Comparison of ENCODE assay signal across 28 mouse cellular contexts in genomic region chr3:27712421-27712820, GRCm38 (mm10). TPM values are rescaled to one million over a fixed set of nuclear protein-coding genes. Genes with fewer than 3 reads are reported as not detected.
A peak's percentile ranks its signal among the peaks of the same experiment; 100 is the strongest.
DNase-seq lines count a peak whose midpoint lies in the region; ATAC-seq and TF ChIP-seq lines count a peak whose summit lies in the region.
"Had no signal": no experiment of that assay in that cellular context is flagged by ENCODE, and none has a peak within 500 bp of the region (broad histone marks: within the 10 kb centered on the region; RNA-seq: fewer than 3 reads in every experiment).

No protein-coding gene starts in this region.

- H3K27ac ChIP-seq in gastrocnemius, adult 2 months: 0 out of 2 replicates have a peak overlapping the region, but pooled peaks have one; percentile 16
- no peak overlapping the region for H3K27ac ChIP-seq in kidney, adult 2 months (ENCODE audit: insufficient read depth, low read depth, low read length)
- no peak overlapping the region for H3K27ac ChIP-seq in kidney, embryonic 15.5 days
- H3K27ac ChIP-seq in liver, postnatal 0 days (ENCODE audit: low read depth): peak overlapping the region; percentile 71
- no peak overlapping the region for H3K27ac ChIP-seq in liver, embryonic 11.5 days (ENCODE audit: low read depth, low read length)
- H3K27ac ChIP-seq in brown adipose tissue, adult 24 weeks (replicated peaks; ENCODE audit: low read depth, low read length): 0 out of 2 replicates have a peak overlapping the region, but pooled peaks have one; percentile 6
- H3K27ac ChIP-seq: embryonic facial prominence, embryonic 13.5 days; embryonic facial prominence, embryonic 15.5 days; forebrain, embryonic 13.5 days; forebrain, embryonic 15.5 days had no signal

- intact Hi-C loops in gastrocnemius, adult 2 months (cut with DNase I): no loop called here
- intact Hi-C loops in gastrocnemius, postnatal 14 days (cut with DNase I; ENCODE audit: low total_unique reads): no loop called here

- H3K9me3 ChIP-seq in kidney, embryonic 15.5 days (replicated peaks): no peaks in the 10 kb centered on the region
- no peaks in the 10 kb centered on the region for H3K9me3 ChIP-seq in liver, postnatal 0 days (ENCODE audit: low read length)
- no peaks in the 10 kb centered on the region for H3K9me3 ChIP-seq in liver, embryonic 11.5 days (ENCODE audit: control insufficient read depth, low read length)
- H3K9me3 ChIP-seq: embryonic facial prominence, embryonic 13.5 days; embryonic facial prominence, embryonic 15.5 days; forebrain, embryonic 10.5 days; forebrain, embryonic 13.5 days; forebrain, embryonic 15.5 days had no signal

- H3K4me2 ChIP-seq in kidney, embryonic 15.5 days: no peak overlapping the region
- peak overlapping the region; percentile 18; the same call in 1 of the 2 replicates for H3K4me2 ChIP-seq in liver, postnatal 0 days (ENCODE audit: low read depth, low read length)
- H3K4me2 ChIP-seq in liver, embryonic 11.5 days: no peak overlapping the region
- H3K4me2 ChIP-seq: embryonic facial prominence, embryonic 13.5 days; embryonic facial prominence, embryonic 15.5 days; forebrain, embryonic 13.5 days; forebrain, embryonic 15.5 days had no signal

- WGBS in kidney, adult 2 months: 71% methylated on average over 6 of the region's 6 CpGs
- WGBS in kidney, embryonic 15.5 days: 61% methylated on average over 6 of the region's 6 CpGs
- WGBS in liver, postnatal 0 days (ENCODE audit: insufficient replicate concordance): 53% methylated on average over 6 of the region's 6 CpGs
- WGBS in liver, embryonic 11.5 days: 60% methylated on average over 6 of the region's 6 CpGs

- H3K4me1 ChIP-seq in kidney, adult 2 months (ENCODE audit: control insufficient read depth, insufficient read depth, low read length): no peaks in the 10 kb centered on the region; the same call in 1 of the 2 replicates
- peaks cover 32% of the 10 kb centered on the region for H3K4me1 ChIP-seq in kidney, embryonic 15.5 days
- peaks cover 10% of the 10 kb centered on the region for H3K4me1 ChIP-seq in liver, postnatal 0 days (ENCODE audit: insufficient read depth)
- no peaks in the 10 kb centered on the region; the same call in 1 of the 2 replicates for H3K4me1 ChIP-seq in liver, embryonic 11.5 days (replicated peaks; ENCODE audit: control insufficient read depth, insufficient read depth, low read length)
- 0 out of 2 replicates have a peak, but pooled peaks cover 2% of the 10 kb centered on the region for H3K4me1 ChIP-seq in brown adipose tissue, adult 24 weeks (ENCODE audit: control insufficient read depth, insufficient read depth, insufficient read length, low read length)

- TF ChIP-seq CTCF in gastrocnemius, adult 2 months (IDR thresholded peaks at IDR 0.05): no peak
- TF ChIP-seq CTCF in kidney, adult 2 months (conservative IDR thresholded peaks at IDR 0.05; ENCODE audit: insufficient read depth, insufficient read length, low read depth, low read length): no peak
- TF ChIP-seq CTCF in liver, postnatal 0 days (IDR thresholded peaks at IDR 0.05; ENCODE audit: low read depth): no peak

- no peaks in the 10 kb centered on the region for H3K27me3 ChIP-seq in kidney, adult 2 months (replicated peaks; ENCODE audit: control insufficient read depth, insufficient read depth, low read length)
- no peaks in the 10 kb centered on the region for H3K27me3 ChIP-seq in kidney, embryonic 15.5 days
- no peaks in the 10 kb centered on the region for H3K27me3 ChIP-seq in liver, postnatal 0 days (ENCODE audit: insufficient read depth, low read length)
- peaks cover 15% of the 10 kb centered on the region for H3K27me3 ChIP-seq in liver, embryonic 11.5 days (replicated peaks; ENCODE audit: control insufficient read depth, insufficient read depth, low read length)
- H3K27me3 ChIP-seq: CH12.LX; embryonic facial prominence, embryonic 13.5 days; embryonic facial prominence, embryonic 15.5 days; forebrain, embryonic 15.5 days; Patski had no signal

- H3K9ac ChIP-seq in kidney, embryonic 15.5 days: no peak overlapping the region
- H3K9ac ChIP-seq in liver, postnatal 0 days (replicated peaks): no peak overlapping the region
- no peak overlapping the region for H3K9ac ChIP-seq in liver, embryonic 11.5 days (ENCODE audit: low read depth, low read length)
- H3K9ac ChIP-seq: embryonic facial prominence, embryonic 13.5 days; embryonic facial prominence, embryonic 15.5 days; forebrain, embryonic 13.5 days; forebrain, embryonic 15.5 days had no signal

- no peak overlapping the region for H3K4me3 ChIP-seq in gastrocnemius, adult 2 months
- no peak overlapping the region for H3K4me3 ChIP-seq in kidney, adult 2 months (ENCODE audit: insufficient read depth, low read depth, low read length)
- no peak overlapping the region for H3K4me3 ChIP-seq in kidney, embryonic 15.5 days (replicated peaks)
- H3K4me3 ChIP-seq in liver, postnatal 0 days (ENCODE audit: low read depth, low read length): no peak overlapping the region
- H3K4me3 ChIP-seq in liver, embryonic 11.5 days (ENCODE audit: low read depth, low read length): no peak overlapping the region
- no peak overlapping the region for H3K4me3 ChIP-seq in brown adipose tissue, adult 24 weeks (ENCODE audit: insufficient read depth, low read depth, low read length)
- H3K4me3 ChIP-seq: embryonic facial prominence, embryonic 13.5 days; embryonic facial prominence, embryonic 15.5 days; erythroblast, embryonic 14.5 days; forebrain, embryonic 10.5 days; forebrain, embryonic 13.5 days; forebrain, embryonic 15.5 days had no signal

- no peak for TF ChIP-seq EP300 in liver, postnatal 0 days (IDR thresholded peaks at IDR 0.05; ENCODE audit: low read depth)

- no peak for DNase-seq in gastrocnemius, adult 2 months
- no peak for DNase-seq in gastrocnemius, postnatal 14 days
- peak; percentile 30 for DNase-seq in kidney, adult 2 months
- DNase-seq in liver, postnatal 0 days: no peak
- DNase-seq in liver, embryonic 11.5 days (ENCODE audit: low spot score): no peak
- DNase-seq in B cell, adult 2 months: no peak
- DNase-seq: adrenal gland, adult 2 months; adrenal gland, postnatal 10 days; adrenal gland, postnatal 25 days; cerebellum, adult 11-12 months; cerebellum, adult 2 months; cerebellum, adult 9-11 months; cerebellum, postnatal 14 days; cerebellum, postnatal 36 days; embryo, embryonic 11 days had no signal

- H3K36me3 ChIP-seq in kidney, adult 2 months (ENCODE audit: control insufficient read depth, insufficient read depth, low read length): no peaks in the 10 kb centered on the region
- no peaks in the 10 kb centered on the region for H3K36me3 ChIP-seq in kidney, embryonic 15.5 days
- H3K36me3 ChIP-seq in liver, postnatal 0 days (replicated peaks; ENCODE audit: insufficient read depth, low read length): no peaks in the 10 kb centered on the region
- no peaks in the 10 kb centered on the region for H3K36me3 ChIP-seq in liver, embryonic 11.5 days (ENCODE audit: control insufficient read depth, insufficient read depth, low read length)
- H3K36me3 ChIP-seq: embryonic facial prominence, embryonic 13.5 days; embryonic facial prominence, embryonic 15.5 days; forebrain, embryonic 10.5 days; forebrain, embryonic 15.5 days; G1E had no signal

- TF ChIP-seq POLR2A in kidney, adult 2 months (IDR thresholded peaks at IDR 0.05; ENCODE audit: low read depth, low read length): no peak

- no peak for ATAC-seq in kidney, embryonic 15.5 days (replicated peaks; ENCODE audit: low FRiP score)
- no peak for ATAC-seq in liver, postnatal 0 days
- no peak for ATAC-seq in liver, embryonic 11.5 days (replicated peaks; ENCODE audit: low FRiP score)
- ATAC-seq: activated CD4-positive, CD25-positive, alpha-beta regulatory T cell, adult 4 months; CD4-positive, CD25-positive, alpha-beta regulatory T cell, adult 4 months; forebrain, embryonic 13.5 days; forebrain, embryonic 15.5 days; Patski had no signal

RNA-seq across cellular contexts. Expression of gene Fndc3b, which starts 1.3 kb away (rescaled TPM):
- total RNA-seq in gastrocnemius, adult 2 months (2021): 10 to 100 TPM; 13.8 to 24.9 TPM
- 10 to 100 TPM; 30.8 to 35.4 TPM for total RNA-seq in gastrocnemius, postnatal 14 days (2021)
- polyA plus RNA-seq in kidney, adult 2 months (2012; rRNA removed): 12.1 and 14.2 TPM in 2 replicates
- polyA plus RNA-seq in kidney, embryonic 15.5 days (2015; fragmentation: Nextera tagmentation; extraction: Ambion mirVana): 27.9 and 32.8 TPM in 2 replicates
- polyA plus RNA-seq in liver, postnatal 0 days (2015; fragmentation: Nextera tagmentation; extraction: Ambion mirVana): 12.0 and 14.9 TPM in 2 replicates
- 12.1 and 12.3 TPM in 2 replicates for polyA plus RNA-seq in liver, embryonic 11.5 days (2014; fragmentation: Nextera tagmentation; extraction: Ambion mirVana)
- polyA plus RNA-seq in brown adipose tissue, adult 24 weeks (2012; ENCODE audit: insufficient read depth, insufficient read length, missing spikeins): 6.4 and 13.2 TPM in 2 replicates
- polyA plus RNA-seq: G1E had no signal

Comparison
In these comparisons a context has a peak if more than half of its experiments do, and no peak if none do; other contexts are left out.
1. H3K27ac ChIP-seq: peak in gastrocnemius, adult 2 months (single experiment), liver, postnatal 0 days (single experiment) and brown adipose tissue, adult 24 weeks (single experiment); none in kidney, adult 2 months (single experiment), kidney, embryonic 15.5 days (single experiment) and liver, embryonic 11.5 days (single experiment).